Mouse (Mus musculus): ENCODE measurements around the gene Prkn.

Gene Prkn

DNA sequence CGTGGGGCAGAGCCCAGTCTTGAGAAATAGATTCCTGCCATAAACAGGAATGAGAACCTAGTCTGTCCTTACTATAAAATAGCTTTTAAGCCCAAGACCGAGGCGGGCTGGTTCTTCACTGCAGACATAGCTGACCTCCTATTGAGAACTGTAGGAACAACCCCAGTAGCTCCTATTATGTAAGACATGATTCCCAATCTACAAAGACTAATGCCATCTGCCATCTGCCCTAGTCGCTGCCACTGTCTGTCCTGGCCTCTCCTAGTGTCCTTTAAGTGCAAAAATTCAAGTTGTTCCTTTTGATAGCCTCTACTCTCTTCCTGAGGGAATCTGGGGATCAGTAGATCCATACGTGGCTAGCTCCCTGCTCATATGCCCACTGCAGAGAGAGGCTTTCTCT is 1074.3 kb downstream of the Prkn start:
- no peak for DNase-seq (ENCODE audit: low read depth)

DNA sequence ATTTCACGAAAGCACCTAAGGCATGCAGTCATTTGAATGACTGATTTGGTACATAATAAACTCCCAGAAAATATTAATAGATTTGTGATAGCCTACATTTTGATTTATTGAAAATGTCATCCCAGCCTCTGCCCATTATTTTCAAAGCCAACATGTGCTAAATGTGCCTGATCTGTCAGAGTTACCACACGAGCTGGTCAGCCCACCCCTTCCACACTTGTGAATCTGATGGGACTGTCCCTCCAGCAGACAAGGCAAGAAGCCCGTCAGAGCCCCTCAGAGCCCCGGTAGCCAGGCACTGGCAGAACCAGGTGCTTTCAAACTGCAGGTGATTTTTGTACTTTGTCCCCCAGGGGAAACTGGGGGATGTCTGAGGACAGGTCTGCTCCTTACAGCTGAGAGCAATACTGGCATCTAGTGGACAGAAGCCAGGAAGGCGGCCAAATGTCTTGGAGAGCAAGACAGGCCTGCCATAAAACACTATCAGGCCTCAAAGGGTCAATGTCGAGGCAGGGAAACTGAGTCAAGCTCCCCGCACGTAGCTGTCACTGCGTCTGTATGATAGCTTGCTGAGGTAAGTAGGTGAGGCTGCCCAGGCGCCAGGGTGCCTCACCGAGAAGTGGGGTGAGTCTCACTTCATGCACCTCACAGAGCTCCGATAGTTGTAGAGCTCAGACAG is 1078.1 kb downstream of the Prkn start:
- peak; percentile 5 for DNase-seq (ENCODE audit: low read depth)

DNA sequence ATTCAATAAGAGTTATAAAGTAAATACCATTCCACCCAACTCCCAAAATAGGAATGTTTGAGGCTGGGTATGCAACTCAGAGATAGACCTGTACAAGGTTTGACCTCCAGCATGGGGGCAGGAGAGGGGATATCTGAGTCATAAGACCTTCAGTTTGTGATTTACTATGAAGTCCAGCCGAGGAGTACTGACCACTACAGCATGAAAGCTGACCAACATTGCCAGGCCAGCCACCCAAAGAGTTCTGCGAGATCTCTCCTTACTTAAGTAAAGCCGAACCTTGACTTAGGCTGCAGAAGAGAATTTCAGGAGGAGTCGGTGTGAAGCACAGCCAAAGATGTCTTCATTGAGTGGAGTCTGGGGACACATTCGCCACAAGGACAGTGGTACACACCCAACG is 1079.4 kb downstream of the Prkn start:
- no peak for DNase-seq (ENCODE audit: low read depth)

GRCm38 (mm10) chr17:11921026-11921425 is 1080.8 kb downstream of the Prkn start:
- no peak for DNase-seq (ENCODE audit: low read depth)

GRCm38 (mm10) chr17:11923989-11924388 is 1083.8 kb downstream of the Prkn start:
- no peak for DNase-seq (ENCODE audit: low read depth)

DNA sequence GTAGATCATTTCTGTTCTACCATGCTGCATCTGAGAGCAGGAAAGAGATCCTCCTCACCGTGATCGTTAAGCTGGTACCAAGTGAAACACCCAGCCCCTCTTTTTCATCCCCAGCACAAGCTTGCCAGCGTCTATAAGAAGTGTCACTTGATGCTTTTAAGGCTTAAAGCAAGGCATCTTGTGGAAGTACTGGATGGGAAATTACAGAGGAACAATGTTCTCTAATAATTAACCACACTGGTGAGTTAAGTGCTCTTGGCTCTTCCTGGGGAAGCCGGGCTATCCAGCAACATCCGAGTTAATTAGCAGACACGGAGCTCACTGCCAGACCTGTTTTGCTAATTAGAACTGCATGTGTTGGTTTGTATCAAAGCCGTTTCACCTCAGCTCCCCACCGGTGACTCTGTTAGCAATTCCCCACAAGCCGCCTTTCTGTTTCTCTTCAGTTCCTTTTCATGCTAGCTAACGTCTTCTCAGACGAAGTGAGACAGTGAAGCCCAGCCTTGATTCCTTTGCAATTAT is 1086.7 kb downstream of the Prkn start:
- DNase-seq (ENCODE audit: low read depth) = no peak

DNA sequence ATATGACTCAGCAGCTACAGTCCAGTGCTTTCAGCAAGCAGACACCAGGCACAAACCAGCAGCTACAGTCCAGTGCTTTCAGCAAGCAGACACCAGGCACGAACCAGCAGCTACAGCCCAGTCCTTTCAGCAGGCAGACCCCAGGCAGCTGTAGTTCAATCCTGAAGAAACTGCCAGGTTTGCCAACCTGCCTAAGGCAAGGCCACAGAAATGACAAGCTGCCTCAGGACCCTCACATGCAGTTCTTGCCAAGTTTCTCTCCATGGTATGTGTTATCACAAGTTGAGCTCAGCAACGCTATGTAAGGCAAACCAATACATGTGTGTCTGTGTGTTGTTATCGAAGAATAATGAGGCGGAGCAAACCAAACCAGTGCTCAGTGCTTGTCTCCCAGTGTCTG is 1091.5 kb downstream of the Prkn start:
- DNase-seq (ENCODE audit: low read depth) = no peak

GRCm38 (mm10) chr17:11933737-11934136 is 1093.6 kb downstream of the Prkn start:
- DNase-seq (ENCODE audit: low read depth) = no peak

DNA sequence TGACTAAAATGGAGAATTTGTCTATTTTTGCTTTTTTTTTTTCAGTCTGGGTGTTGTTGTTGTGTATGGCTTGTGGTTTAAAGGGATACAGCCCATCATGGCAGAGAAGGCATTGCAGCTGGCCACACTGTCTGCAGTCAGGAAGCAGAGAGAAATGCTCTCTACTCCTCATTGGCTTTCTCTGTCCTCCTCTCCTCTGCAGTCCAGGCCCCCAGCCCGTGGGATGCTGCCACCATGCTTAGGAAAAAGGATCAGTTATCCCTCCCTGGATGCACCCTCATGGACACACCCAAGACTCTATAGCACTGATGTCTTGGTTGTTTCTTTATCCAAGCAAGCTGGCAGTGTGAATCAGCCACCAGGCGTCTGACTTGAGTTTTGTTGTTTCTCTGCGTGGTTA is 1107.3 kb downstream of the Prkn start:
- DNase-seq (ENCODE audit: low read depth) = no peak

- no peak for DNase-seq (ENCODE audit: low read depth)
Observed at GRCm38 (mm10) chr17:11949551-11950197, 1109.5 kb downstream of the Prkn start.

- no peak for DNase-seq (ENCODE audit: low read depth)
Observed at GRCm38 (mm10) chr17:11950198-11950594, 1110.0 kb downstream of the Prkn start.

DNA sequence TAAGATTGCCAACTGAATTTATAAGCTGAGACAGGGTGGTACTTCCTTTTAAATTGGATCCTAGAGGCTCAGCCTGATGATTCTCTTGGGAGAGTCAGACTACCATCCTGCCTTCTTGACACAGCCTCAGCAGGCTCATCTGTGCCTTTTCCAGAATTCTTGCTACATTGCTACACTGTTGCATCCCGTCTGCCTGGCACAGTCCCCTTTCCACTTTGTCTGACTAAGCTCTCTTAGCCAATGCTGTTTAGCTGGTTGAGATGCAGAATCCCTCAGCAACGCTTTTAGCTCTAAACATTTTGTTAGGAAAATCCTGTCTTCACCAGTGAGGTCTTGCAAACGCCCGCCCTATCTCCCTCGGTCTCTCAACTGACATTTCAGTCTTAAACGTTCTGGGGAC is 1115.1 kb downstream of the Prkn start:
- no peak for DNase-seq (ENCODE audit: low read depth)

DNA sequence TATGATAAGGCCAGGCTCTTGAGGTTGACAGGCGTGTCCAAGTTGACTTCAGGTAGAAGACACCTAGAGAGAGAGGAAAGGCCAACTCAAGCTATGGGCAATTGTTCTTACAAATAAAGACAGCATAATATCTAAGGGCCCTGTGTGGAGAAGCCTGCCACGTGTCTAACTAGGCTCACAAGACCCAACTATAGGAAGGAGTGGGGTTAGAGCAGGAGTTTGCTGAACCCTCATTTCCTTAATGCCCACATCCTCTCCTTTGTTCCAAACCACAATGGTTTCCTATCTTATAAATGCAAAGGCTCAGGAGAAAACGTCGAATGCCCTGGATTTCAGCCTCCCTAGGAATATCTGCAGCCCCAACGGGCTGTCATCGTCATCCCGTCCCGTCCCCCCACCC is 1120.3 kb downstream of the Prkn start:
- peak; percentile 5 for DNase-seq (ENCODE audit: low read depth)

- DNase-seq (ENCODE audit: low read depth) = no peak
Observed at GRCm38 (mm10) chr17:11962808-11963207, 1122.6 kb downstream of the Prkn start.

- peak; percentile 34 for DNase-seq (ENCODE audit: low read depth)
Observed at GRCm38 (mm10) chr17:11970160-11970559, 1130.0 kb downstream of the Prkn start.

DNA sequence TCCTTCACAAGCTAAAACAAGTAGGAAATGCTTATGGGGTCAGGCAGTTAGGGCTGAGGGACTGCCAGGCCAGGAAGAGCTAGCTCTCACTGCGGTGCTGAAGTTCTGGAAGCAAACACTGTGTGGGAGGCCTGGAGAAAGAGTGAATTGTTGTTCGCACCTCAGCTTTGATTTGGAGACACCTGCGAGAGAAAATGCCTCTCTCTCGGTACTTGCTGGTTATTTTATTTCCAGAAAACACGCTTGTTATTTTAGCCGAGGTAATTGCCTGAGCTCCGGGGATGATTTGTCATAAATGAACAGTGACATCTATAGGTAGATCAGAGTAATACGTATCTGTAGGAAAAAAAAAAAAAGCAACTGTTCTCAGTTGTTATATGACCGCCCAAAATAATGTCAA is 1132.4 kb downstream of the Prkn start:
- peak; percentile 50 for DNase-seq (ENCODE audit: low read depth)

DNA sequence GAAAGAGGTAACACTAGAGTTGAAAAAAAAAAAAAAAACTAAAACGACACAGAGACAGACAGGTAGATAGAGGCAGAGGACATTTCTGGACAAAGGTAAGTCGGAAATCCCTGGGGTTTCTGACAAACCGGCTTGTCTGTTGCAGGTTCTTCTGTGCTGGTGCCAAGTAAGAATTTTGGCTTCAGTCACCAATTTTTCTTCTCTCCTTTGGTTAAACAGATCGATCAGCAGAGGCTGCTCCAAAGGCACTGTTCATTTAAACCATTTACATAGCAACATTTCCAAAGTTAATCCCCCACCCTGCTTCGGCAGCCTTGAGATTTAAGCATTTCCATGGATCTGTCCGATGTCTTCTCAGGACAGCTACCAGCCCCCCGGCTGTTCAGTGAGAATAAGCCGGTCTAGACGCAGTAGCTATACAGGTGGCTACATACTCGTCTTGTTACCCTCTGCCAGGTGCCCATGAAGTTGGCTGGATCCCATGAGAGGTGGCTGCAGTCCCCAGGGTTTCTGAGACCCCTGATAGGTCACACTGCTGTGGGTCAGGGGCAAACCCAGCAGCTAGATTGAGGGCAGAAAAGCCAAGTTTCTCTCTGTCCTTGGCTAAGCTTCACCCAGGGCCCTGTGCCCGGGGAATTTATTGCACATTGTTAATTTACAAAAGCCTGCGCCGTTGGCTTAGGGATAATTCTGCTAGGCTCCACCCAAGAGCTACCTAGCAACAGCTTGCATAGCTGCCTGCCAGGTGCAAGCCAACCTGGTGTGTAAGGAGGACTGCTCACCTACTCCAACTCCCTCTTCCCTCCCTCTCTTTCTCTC is 1133.0 kb downstream of the Prkn start:
- DNase-seq (ENCODE audit: low read depth) = no peak

DNA sequence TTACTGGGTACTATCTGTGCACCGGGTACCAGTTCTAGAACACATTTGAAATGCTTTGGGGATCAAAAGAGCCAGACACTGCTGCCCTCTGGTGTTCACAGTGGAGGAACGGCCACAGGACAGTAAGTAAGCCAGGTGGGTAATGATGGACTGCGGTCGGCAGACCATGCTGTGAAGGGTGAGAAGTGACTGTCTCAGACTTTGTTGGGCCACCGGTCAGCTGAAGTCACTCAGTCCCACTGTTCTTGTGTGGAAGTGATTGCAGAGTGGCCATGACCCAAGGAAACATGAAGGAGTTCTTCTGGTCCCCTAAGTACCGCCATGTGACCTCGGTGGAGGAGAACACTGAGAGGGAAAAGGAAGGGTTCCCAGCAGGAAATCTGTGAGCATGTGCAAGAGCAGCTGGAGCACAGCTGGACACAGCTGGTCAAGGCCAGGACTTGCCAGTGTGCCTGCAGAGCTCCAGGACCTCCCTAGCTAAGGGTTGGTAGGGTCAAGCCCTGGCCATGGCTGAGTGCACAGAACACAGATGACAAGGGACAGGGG is 1135.0 kb downstream of the Prkn start:
- DNase-seq (ENCODE audit: low read depth) = peak; percentile 35

DNA sequence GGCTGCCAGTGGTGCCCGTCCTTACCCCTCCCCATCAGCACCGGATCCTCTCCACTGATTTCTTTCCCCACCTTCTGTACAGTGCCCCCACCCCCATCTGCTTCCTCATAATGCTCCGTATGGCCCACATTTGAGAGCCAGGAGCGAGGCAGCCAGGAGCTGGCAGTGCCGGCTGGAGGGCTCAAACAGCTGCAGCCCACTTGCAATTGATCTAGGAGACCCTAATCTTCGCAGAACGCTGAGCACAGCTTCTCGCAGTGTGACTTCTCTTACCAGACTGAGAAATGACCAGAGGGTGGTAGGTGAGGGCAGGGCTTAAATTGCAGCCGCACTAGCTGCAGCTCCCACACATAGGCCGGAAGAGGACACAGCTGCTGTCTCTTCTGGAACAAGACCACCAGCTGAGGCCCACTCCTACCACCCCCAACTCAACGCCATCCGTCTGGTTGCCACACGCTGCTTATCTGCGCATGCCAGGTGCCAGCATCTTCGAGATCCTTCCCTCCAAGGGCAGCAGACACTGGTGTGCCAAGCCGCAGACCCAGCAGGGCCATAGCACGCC is 1138.2 kb downstream of the Prkn start:
- no peak for DNase-seq (ENCODE audit: low read depth)

DNA sequence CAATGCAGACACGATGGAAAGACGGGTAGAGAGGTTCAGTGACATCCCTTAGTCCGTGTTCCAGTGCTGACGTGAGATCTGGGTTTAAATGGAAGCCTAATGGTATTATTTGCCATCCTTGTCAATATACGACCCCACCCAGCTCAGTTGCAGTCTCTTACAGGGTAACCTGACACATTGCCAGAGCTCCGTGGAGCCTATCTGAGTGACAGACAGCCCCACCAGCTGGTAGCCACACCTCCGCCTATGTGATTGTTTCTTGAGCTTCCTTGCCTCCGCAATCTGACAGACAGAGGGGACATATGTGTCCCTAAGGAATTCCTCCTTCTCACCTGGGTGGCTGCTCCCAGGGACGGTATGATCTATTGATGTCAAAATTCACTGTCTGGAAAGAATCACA is 1141.5 kb downstream of the Prkn start:
- no peak for DNase-seq (ENCODE audit: low read depth)

- DNase-seq (ENCODE audit: low read depth) = no peak
Observed at GRCm38 (mm10) chr17:11988110-11988837, 1148.1 kb downstream of the Prkn start.

- no peak for DNase-seq (ENCODE audit: low read depth)
Observed at GRCm38 (mm10) chr17:11989296-11989695, 1149.1 kb downstream of the Prkn start.

All from 416B (cell line).